Mouse (Mus musculus) thymus, postnatal 10 days (tissue): Measurements from ENCODE around the gene Nfkb1.

Experiments used
- DNase-seq, 2 experiments: peaks; one replicate each; pipeline ENCODE4 v3.0.0; 2021; ENCODE audit warnings: low spot score in 2 of 2

Nfkb1 gene

DNA sequence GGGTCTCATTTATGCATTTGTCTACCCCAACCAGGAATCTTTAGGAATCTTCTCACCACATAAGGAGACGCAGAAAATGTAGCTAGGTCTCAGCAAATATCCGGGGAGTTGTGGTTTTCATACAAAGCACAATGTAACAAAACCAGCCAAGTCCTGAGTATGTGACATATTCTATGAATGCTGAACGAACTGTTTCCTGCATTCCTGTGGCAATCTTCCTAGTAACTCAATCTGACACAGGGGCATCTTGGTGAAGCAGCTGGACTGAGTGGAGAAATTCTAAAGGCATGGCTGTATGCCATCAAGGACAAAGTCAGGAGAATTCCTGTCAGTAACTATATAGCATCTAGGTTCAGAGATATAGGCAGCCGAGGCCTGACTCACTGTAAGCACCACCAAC, 20.5 kb downstream of the Nfkb1 start:
- no peak for DNase-seq

DNA sequence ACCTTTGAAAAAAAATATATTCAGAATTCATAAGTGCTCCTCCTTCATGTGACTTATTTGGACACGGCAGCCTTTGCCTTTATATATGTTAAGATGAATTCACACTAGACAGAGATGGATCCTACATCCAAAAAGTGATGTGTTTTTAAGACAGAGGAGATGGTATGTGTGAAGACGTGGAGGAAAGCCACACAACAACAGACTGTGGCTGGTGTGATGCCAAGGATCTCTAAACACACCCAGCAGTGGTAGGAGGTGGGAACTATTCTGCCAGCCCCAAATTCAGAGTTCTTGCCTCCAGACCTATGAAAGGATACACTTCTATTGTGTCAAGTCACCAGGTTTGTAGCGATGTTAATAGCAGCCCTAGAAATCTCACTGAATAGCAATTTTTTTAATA, 24.3 kb downstream of the Nfkb1 start:
- no peak for DNase-seq

DNA sequence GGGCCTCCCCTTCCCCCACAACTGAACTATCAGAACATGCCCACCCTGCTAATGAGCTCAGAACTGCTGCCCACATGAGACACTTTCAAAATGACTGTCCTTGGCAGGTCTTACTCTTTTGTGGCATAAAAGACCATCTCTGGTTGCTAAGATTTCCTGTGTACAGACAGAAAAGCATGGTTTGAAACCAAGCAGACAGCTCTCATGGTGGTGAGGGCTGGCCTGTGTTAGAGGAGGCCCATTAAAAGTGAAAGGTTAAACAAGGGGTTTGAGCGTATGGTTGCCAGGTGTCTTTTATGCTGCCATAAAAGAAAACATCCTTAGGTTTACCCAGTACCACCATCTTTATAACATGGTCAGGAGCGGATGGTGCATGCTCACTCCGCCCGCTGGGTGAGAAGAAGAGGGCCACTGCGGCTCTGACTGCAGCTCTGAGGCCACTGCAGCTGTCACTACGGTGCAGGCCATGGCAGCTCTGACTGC, 25.5 kb downstream of the Nfkb1 start:
- no peak for DNase-seq

DNA sequence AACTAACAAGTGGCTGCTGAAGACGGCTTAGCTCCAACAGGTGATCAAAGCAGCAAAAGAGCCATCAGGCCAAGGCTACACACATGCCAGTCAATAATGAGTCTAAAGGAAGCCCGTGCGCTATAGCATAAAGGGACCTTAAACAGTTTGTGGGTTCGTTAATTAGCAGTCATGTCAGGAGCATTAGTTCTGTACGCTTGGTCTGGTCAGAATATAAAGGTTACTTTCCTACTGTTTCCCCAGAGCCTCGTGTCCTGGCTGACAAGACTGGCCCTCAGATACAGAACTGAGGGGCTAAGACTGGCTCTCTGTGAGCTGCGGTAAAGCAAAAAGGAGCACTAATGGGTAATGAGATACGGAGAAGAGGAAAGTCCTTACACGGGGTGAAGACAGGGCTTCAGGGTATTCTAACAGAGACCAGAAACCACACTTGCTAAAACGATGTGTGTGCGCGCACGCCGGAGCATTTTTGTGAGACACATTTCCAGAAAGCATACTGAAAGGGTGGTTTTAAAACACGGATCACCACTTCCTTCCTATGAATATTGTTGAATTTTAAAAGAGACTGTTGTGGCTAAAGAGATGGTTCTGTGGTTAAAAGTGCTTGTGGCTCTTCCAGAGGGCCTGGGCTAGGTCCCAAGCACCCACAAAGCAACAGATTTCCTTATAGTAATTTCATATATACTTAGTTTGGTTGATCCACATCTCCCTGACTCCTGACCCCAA, 29.0 kb downstream of the Nfkb1 start:
- no peak for DNase-seq

DNA sequence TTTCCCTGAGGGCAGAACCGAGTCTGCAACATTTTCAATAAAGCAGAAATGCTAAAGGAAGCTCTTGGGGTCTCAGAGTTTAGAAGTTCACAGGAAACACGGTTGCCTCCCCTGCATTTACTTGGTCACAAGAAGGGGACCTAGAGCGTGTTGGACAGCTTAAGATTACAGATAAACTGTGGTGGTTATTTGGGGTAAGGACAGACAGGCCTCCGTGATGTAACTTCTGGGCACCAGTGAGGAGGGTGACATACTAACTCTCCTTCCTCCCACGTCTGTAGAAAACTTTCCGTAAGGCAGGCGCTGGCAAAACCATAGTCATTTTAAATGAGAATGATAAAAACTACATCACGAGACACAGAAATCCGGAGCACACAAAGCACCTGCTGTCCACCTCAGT, 29.6 kb downstream of the Nfkb1 start:
- no peak for DNase-seq

DNA sequence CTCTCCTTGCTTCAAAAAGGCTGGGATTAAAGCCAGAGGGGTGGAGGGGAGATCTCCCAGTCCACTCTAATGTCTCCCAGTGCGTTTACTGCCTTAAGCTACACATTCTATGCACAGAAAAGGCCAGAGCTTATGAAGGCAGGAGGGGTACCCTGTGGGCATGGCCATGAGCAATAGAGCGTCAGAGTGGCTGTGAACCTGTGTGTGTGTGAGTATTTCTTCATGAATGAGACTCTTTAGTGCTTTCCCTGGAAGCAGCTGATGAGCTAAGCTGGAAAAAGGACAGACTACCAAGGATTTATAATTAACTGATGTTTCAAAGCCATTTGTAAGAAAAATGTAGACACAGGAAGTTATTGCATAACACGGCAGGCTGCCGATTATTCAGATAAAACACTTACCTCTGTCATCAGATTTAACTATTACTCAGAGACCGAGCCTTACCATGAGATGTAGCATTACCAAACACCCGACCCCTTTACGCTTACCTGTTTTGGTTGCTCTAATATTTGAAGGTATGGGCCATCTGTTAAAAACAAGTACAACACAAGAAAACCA, 32.7 kb downstream of the Nfkb1 start:
- DNase-seq: no peak

DNA sequence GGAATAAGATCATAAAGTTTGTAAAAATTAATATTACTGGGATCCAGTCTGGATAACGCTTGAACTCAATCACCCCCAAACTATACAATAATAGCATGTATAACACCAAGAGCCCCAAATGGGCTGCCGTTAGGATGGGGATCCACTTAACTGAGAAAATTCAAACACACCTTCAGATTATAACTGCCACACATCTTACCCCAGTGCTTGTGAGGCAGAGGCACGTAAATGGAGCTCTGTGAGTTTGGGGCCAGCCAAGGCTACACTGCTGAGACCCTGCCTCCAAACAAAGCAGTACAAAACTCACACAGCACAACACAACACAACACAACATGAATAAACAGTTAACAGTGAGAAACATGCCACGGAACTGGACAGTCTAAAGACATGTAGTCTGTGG, 35.2 kb downstream of the Nfkb1 start:
- no peak for DNase-seq

DNA sequence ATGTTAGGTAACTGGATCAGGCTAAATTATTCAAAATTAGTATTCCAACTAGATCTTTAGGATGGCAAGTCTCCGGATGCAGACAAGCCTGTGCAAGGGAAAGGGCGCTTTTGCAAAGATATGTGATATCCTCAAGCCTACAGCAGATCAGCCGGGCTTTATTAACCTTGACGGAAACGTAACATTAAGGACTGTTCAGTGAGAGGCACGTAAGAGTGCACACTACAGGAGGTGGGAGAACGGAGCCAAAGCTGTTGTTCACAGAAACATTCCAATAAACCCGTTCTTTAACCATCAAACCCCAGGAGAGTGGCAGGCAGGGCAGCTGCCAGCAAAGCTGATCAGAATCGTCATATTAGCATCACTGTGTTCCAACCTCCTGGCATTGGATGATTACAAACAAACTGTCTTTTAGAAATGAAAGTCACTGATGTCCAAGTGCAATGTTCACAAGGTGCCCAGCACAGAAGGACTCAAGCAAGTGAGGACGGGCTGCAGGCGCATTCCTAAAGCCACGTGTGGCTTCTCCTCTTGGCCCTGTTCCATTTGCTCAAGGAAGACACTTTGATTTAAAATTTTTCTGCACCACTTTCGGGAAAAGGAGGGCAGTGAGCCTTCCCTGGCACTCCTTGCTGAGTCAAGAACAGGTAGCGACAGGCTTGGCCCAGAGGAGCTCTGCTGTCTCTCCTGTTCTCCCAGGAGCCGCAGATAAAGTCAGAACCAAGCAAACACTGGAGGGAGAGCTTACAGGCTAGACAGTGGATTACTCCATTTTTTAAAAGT, 40.4 kb downstream of the Nfkb1 start:
- no peak for DNase-seq

DNA sequence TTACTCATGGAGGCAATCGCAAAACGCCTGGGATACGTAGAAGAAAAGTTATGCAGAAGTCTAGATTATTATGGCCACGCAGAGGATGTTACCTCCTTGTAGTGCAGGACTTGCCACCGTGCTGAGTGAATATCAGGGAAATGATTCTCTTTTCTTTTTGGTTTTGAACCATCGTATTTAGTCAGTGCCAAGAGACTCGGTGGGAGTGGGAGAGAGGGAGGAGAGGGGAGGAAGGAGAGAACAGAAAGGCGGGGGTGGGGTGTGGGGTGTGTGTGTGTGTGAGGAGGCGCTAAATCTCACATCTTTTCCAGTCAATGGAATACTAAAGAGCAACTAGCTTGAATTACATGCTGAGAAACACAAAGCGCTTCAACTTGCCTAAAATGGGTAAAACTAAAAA, 41.5 kb downstream of the Nfkb1 start:
- DNase-seq: no peak

DNA sequence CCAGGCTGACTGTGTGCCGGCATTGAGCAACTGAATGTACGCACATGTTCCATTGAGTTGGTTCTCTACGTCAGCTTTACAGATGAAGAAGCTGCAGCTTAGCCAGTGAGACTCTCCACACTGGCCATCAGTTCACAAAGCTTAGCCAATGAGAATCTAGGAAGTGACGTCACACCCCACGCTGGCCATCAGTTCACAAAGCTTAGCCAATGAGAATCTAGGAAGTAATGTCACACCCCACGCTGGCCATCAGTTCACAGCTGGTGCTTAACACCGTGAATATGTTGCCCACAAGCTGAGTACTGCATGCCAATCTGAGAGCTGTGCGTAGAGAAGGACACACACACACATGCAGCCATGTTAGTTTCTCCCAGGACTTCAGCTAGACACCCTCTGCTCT, 42.8 kb downstream of the Nfkb1 start:
- no peak for DNase-seq

DNA sequence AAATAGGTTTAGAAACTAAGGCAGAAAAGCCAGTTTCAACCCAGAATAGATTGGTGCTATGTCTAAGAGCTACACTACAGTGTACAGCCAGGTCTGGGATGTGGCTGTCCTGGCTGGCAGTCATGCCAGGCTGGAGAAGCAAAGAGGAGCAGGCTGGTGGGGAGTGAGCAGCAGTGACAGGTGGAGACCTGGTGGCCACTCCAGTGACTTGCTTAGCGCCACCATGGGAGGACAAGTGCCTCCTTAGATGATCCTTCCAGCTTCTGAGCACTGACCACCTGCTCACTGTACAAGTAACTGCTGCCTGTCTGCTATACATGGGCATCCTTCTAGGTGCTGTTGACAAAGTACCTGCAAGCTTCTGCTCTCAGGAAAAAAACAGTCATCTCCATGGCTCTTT, 44.7 kb downstream of the Nfkb1 start:
- DNase-seq: no peak

DNA sequence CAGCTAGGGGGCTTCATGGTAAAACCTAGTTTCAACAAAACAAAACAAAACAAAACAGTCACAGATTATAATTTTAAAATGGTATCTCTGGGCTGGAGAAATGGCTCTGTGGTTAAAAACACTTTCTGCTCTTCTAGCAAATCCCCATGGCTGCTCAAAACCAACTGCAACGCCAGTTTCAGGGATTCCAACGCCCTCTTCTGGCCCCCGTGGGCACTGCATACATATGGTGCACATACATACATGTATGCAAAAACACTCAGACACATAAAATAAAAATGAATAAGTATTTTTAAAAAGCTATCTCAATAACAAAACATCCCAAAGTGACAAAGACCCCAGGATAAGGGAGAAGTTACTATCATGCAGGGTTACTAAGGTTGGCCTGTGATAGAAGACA, 46.4 kb downstream of the Nfkb1 start:
- DNase-seq: no peak

DNA sequence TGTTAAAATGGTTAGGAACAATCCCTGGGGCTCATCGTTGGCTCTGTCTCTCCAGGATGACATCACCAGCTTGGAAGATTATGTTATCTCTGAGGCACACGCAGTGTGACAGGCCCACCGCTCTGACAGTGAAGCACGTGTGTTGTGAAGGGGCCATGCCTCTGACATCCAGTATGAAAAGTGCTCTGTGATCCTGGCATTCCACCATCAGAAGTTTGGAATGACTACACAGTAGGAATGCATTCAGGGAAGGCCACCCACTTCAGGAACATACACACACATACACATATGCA, 49.8 kb downstream of the Nfkb1 start:
- DNase-seq: no peak

DNA sequence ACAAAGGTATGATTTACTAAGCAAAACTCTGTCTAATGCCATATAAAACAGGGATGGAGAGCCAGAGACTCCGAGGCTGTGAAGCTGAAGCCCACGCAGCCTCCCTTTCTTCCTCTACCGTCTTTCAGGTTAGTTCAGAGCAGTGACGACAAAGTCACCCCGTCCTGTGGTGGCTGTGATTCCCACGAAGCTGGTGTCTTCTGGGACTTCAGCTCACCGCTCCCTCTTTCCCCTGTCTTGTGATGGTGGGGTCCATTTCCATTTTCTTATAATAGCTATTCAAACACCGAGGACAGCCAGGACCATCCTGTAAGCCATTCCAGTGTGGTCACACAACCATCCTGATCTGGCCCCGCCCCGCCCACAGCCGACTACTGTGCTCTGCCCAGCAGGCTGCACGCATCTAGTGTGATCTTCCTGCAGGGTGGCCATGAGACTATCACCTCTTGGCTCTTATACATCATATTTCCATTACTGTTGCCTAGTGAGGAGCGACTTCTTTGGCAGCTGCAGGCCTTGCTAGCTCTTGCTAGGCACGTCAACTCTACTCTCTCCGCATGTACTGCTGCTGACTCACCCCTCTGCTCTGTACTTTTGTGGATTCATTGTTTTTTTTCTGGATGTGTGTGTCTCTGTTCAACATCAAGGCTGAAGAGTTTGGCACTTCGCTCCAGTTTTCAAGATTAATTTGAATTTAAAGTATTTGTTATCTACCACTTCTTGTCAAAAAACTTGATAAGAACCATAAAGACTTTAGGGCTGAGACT, 50.3 kb downstream of the Nfkb1 start:
- DNase-seq: no peak

DNA sequence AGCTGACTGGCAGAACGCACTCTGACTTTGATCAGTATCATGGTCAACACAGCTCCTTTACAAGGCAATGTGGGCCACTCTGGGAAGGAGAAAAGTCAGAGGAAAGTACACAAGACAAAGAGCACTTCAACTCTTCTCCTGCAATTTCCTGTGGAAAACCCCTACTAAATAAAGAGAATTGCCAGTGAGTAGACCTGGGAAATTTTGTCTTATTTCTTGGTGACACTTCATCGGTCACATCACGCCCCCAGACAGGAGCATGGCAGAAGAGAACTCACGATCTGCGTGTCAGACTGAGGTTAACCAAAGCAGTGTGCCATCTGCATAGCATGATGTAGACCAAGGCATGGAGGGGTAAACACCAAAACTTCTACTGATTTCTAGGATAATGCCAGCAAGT, 51.1 kb downstream of the Nfkb1 start:
- DNase-seq: no peak

DNA sequence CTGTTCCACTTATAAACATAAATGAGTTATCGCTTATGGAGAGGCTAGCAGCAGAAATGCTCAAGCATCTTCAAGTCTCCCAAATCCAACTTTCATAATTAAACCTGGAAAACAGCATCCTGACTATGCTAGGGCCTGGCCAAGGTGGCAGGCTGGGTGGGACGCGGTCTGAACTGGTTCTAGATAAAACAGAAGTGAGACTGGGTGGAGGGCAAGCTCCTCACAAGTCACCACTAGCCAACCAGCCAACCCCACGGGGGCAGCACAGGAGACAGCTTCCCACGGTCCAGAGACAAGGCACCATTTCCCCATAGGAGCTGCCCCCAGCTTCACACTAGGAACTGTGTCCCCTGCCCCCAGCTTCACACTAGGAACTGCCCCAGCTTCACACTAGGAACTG, 53.8 kb downstream of the Nfkb1 start:
- DNase-seq: no peak

DNA sequence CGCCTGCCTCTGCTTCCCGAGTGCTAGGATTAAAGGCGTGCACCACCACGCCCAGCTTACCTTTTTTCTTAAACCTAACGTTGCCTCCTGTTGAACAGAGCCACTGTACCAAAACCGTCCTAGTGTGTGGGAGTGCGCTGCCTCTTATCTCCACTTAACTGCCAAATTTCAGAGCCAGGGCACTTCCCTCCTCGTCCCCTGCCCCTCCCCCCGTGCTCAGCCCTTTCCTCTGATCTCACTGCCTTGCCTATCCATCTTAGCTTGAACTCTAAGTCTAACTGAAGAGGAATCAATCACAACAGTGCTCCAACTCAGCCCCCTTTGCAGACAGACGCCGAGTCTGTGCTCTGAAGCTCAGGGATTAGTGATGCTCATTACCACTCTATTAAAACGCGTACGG, 54.9 kb downstream of the Nfkb1 start:
- DNase-seq: peak in 1 of 2 experiments; percentile 20

DNA sequence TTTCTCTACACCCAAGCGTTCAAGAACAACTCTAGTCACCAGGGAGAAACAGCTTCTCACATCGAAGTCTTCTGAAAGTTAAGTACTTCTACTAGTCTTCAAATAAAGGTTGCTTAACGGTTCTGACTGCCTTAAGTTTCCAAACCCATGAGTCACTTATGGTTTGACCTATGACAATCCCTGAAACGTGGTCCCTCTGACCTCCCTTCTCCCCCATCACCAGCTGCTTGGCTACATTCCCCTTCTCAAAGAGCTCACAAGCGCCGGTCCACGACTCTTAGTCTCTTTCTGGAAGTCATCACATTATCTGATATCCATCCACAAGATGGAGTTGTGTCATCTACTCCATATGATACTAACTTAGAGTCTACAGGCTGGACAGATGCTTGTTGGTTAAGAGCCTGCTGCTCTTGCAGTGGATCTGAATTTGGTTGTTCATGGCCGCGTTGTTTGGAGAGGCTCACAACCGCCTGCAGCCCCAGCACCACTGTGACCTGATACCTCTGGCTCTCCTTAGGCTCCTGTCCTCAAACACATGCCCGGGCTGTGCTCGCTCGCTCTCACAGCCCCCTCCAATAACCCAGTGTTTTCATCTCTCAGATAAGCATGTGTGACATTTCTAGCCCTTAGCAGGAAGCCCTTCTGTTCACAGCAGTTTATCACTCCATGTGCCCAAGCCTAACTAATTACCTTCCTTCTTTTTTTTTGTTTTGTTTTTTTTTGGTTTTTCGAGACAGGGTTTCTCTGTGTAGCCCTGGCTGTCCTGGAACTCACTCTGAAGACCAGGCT, 55.5 kb downstream of the Nfkb1 start:
- DNase-seq: no peak

DNA sequence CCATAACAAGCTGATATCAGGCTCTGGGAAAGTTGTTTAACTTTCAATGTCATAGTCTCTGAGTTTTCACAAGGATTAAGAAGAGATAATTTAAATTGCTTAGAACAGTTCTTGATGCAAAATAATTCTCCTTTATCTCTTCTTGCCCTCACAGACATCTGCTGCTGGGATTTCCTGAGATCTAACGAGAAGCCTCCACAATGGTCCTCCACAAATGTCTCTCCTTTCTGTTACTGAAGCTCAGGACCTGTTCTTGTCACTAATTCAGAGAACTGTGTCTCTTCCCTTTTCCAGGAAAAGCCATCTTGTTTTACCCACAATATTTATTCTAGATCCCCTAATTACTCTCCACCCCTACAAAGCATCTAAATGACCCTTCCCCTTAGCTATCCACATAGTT, 56.3 kb downstream of the Nfkb1 start:
- no peak for DNase-seq

DNA sequence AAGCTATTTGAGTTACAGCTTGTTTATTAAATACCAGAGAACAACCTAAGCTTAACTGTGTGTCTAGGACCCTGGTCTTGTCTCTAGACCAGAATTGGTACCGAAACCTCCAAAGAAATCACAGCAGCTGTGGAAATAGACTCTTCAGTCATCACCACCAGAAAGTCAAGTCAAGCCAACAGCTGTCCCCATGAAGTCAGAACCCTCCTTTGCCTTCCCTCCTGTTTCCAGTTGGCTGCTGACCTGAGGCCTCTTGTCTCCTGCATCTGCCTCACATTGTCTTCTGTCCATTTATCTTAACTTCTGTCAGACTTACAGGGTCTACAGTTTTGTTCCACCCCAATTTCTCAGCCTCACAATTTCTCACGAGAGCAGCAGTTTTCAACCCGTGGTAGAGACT, 57.1 kb downstream of the Nfkb1 start:
- no peak for DNase-seq

DNA sequence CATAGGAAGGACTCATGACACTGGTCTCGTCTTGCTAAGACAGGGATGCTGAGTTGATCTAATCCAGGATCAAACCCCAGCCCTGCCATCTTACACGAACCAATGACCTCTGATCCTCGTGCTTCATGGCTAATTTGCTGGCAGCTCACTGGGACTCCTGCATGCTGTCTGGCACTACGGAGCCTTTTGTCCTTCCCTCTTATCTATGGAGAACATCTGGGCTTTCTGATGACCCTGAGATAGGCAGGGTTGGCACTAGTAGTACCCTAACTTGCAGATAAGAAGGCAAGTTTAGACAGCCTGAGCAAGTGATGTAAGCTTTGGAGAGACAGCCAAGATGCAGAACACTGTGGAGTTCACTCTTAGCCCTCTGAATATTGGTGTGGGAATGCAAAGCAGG, 59.5 kb downstream of the Nfkb1 start:
- DNase-seq: no peak

DNA sequence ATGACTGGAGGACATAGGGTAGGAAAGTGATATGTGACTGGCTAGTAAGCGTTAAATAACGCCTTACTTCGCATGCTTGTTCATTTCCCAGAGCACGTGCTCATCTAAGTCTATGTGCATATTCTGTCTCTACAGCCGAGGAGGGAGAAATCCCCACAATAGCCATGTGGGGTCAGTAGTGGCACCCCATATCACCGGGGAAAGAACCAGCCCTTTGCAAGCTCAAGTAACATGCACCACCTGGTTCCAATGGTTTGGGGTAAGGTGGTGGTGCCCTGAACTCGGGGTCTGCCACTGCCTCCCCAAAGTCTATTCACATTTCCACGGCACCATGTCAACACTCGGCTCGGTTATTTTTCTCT, 60.3 kb downstream of the Nfkb1 start:
- no peak for DNase-seq
